Mouse (Mus musculus) midbrain, embryonic 11.5 days (tissue): ENCODE measurements around the gene Pip4k2b. TPM values are rescaled to one million over a fixed set of nuclear protein-coding genes. Genes with fewer than 3 reads are reported as not detected.
A peak's percentile ranks its signal among the peaks of the same experiment; 100 is the strongest.
"Not testable (repeated sequence)": the region's sequence is repeated elsewhere in the genome, so short reads cannot be mapped to it uniquely, and the experiment has no call there.

ENCODE experiments used
- ATAC-seq: fragments of 200-750 bp; cut with Nextera tagmentation; 2 replicates; pipeline ENCODE4 v1.8.0; 2017; ENCODE audit warnings: moderate TSS enrichment, moderate library complexity; ENCODE audit not compliant: low FRiP score
- DNase-seq: peaks from one replicate; pipeline ENCODE4 v3.0.0; 2015; ENCODE audit warnings: low spot score; ENCODE audit errors: missing footprints
- H3K27ac ChIP-seq: fragments of 300-500 bp; sonication (generic); 2 replicates; pipeline ENCODE4 v1.5.1; 2014; ENCODE audit warnings: low read depth, low read length
- H3K27me3 ChIP-seq: fragments of 300-500 bp; sonication (generic); 2 replicates; pipeline ENCODE4 v1.6.1; 2014; ENCODE audit warnings: mild to moderate bottlenecking, low read length, moderate library complexity, mixed read lengths; ENCODE audit not compliant: control insufficient read depth, insufficient read depth
- H3K36me3 ChIP-seq: fragments of 300-500 bp; sonication (generic); 2 replicates; pipeline ENCODE4 v1.6.1; 2014; ENCODE audit warnings: mild to moderate bottlenecking, low read length, moderate library complexity, mixed read lengths; ENCODE audit not compliant: control insufficient read depth, insufficient read depth
- H3K4me1 ChIP-seq: fragments of 300-500 bp; sonication (generic); 2 replicates; pipeline ENCODE4 v1.6.1; 2014; ENCODE audit warnings: low read length; ENCODE audit not compliant: control insufficient read depth, insufficient read depth
- H3K4me2 ChIP-seq: fragments of 300-500 bp; sonication (generic); 2 replicates; pipeline ENCODE4 v1.6.1; 2014; ENCODE audit warnings: mild to moderate bottlenecking, moderate library complexity
- H3K4me3 ChIP-seq: fragments of 300-500 bp; sonication (generic); 2 replicates; pipeline ENCODE4 v1.5.1; 2014; ENCODE audit warnings: low read depth, low read length
- H3K9ac ChIP-seq: fragments of 300-500 bp; sonication (generic); 2 replicates; pipeline ENCODE4 v1.6.1; 2014; ENCODE audit warnings: low read length
- H3K9me3 ChIP-seq: fragments of 300-500 bp; sonication (generic); 2 replicates; pipeline ENCODE4 v1.6.1; 2016; ENCODE audit warnings: low read length; ENCODE audit not compliant: control insufficient read depth
- WGBS: fragments of 180-500 bp; shearing (Covaris S2); extraction: QIAGEN DNeasy Blood & Tissue Kit; methylation state at CpG from one replicate; pipeline ENCODE4 v1.1.7; 2014; 5-methylcytosine and 5-hydroxymethylcytosine counted together
- polyA plus RNA-seq: library from polyadenylated mRNA; unstranded; fragments of >200 nt; fragmentation: Nextera tagmentation; extraction: Ambion mirVana; gene quantifications from 2 replicates; pipeline ENCODE4 v1.2.1, GENCODE M21; 2014

The Pip4k2b gene
- polyA plus RNA-seq, 1 experiment from 2014 or later = 2.4 TPM

GRCm38 (mm10) chr11:97743423-97743822, 1.1 kb downstream of the Pip4k2b start:
- Histone ChIP-seq H3K36me3 (peaks cover 10% of the 10 kb centered on the region; the same call in 1 of the 2 replicates), H3K9ac (peak overlapping the region; percentile 82), H3K4me3 (peak overlapping the region; percentile 62), H3K27me3 (no peaks in the 10 kb centered on the region), H3K4me2 (peak overlapping the region; percentile 82), H3K9me3 (no peaks in the 10 kb centered on the region), H3K27ac (no peak overlapping the region), H3K4me1 (peaks cover 14% of the 10 kb centered on the region)
- ATAC-seq = no peak
- peak; percentile 67 for DNase-seq
- 50% methylated on average over 9 of the region's 9 CpGs for WGBS

GRCm38 (mm10) chr11:97742591-97742990, 1.9 kb downstream of the Pip4k2b start:
- Histone ChIP-seq H3K4me2 (no peak overlapping the region), H3K9me3 (no peaks in the 10 kb centered on the region), H3K4me3 (no peak overlapping the region), H3K4me1 (peaks cover 14% of the 10 kb centered on the region), H3K9ac (no peak overlapping the region), H3K27ac (no peak overlapping the region), H3K36me3 (peaks cover 5% of the 10 kb centered on the region; the same call in 1 of the 2 replicates), H3K27me3 (no peaks in the 10 kb centered on the region)
- DNase-seq (no peak), ATAC-seq (no peak)
- WGBS = 82% methylated on average over 9 of the region's 9 CpGs

- Histone ChIP-seq H3K9me3 (no peaks in the 10 kb centered on the region), H3K27me3 (no peaks in the 10 kb centered on the region), H3K36me3 (peaks cover 5% of the 10 kb centered on the region; the same call in 1 of the 2 replicates), H3K4me2 (no peak overlapping the region), H3K27ac (no peak overlapping the region), H3K4me1 (peaks cover 14% of the 10 kb centered on the region), H3K4me3 (no peak overlapping the region), H3K9ac (no peak overlapping the region)
- WGBS = 96% methylated on average over 5 of the region's 5 CpGs
- no peak for DNase-seq
- no peak for ATAC-seq
Measured at GRCm38 (mm10) chr11:97742157-97742556, 2.3 kb downstream of the Pip4k2b start.

GRCm38 (mm10) chr11:97740190-97740589, 4.3 kb downstream of the Pip4k2b start:
- WGBS = 50% methylated on average over 7 of the region's 7 CpGs
- Histone ChIP-seq H3K4me2 (no peak overlapping the region), H3K4me3 (no peak overlapping the region), H3K36me3 (no peaks in the 10 kb centered on the region), H3K27ac (no peak overlapping the region), H3K4me1 (peaks cover 14% of the 10 kb centered on the region), H3K27me3 (no peaks in the 10 kb centered on the region), H3K9ac (no peak overlapping the region), H3K9me3 (no peaks in the 10 kb centered on the region)
- DNase-seq (no peak), ATAC-seq (no peak)

- peaks cover 14% of the 10 kb centered on the region for H3K4me1 ChIP-seq
- 90% methylated on average over 3 of the region's 3 CpGs for WGBS
- no peaks in the 10 kb centered on the region for H3K9me3 ChIP-seq
- no peak overlapping the region for H3K27ac ChIP-seq
- no peak overlapping the region for H3K4me3 ChIP-seq
- ATAC-seq = no peak
- no peak for DNase-seq
- no peaks in the 10 kb centered on the region for H3K36me3 ChIP-seq
- H3K9ac ChIP-seq = no peak overlapping the region
- no peaks in the 10 kb centered on the region for H3K27me3 ChIP-seq
- H3K4me2 ChIP-seq = no peak overlapping the region
Measured at GRCm38 (mm10) chr11:97739155-97739554, 5.3 kb downstream of the Pip4k2b start.

GRCm38 (mm10) chr11:97738703-97739102, 5.8 kb downstream of the Pip4k2b start:
- H3K27me3 ChIP-seq = no peaks in the 10 kb centered on the region
- H3K36me3 ChIP-seq = no peaks in the 10 kb centered on the region
- H3K9me3 ChIP-seq = no peaks in the 10 kb centered on the region
- H3K4me3 ChIP-seq = no peak overlapping the region
- 66% methylated on average over 6 of the region's 6 CpGs for WGBS
- no peak overlapping the region for H3K4me2 ChIP-seq
- peaks cover 11% of the 10 kb centered on the region for H3K4me1 ChIP-seq
- no peak overlapping the region for H3K9ac ChIP-seq
- DNase-seq (no peak), ATAC-seq (no peak)
- no peak overlapping the region for H3K27ac ChIP-seq

- Histone ChIP-seq H3K4me2 (no peak overlapping the region), H3K27ac (no peak overlapping the region), H3K27me3 (no peaks in the 10 kb centered on the region), H3K9me3 (no peaks in the 10 kb centered on the region), H3K4me1 (peaks cover under 1% of the 10 kb centered on the region), H3K36me3 (no peaks in the 10 kb centered on the region), H3K4me3 (no peak overlapping the region), H3K9ac (no peak overlapping the region)
- DNase-seq (peak; percentile 71), ATAC-seq (no peak)
- 88% methylated on average over 4 of the region's 4 CpGs for WGBS
Measured at GRCm38 (mm10) chr11:97737600-97737999, 6.9 kb downstream of the Pip4k2b start.

GRCm38 (mm10) chr11:97736645-97737044, 7.9 kb downstream of the Pip4k2b start:
- Histone ChIP-seq H3K9me3 (no peaks in the 10 kb centered on the region), H3K4me1 (no peaks in the 10 kb centered on the region; the same call in none of the 2 replicates), H3K27me3 (no peaks in the 10 kb centered on the region), H3K4me3 (no peak overlapping the region), H3K36me3 (peaks cover 3% of the 10 kb centered on the region; the same call in 1 of the 2 replicates), H3K27ac (no peak overlapping the region), H3K9ac (no peak overlapping the region), H3K4me2 (no peak overlapping the region)
- no peak for ATAC-seq
- WGBS = 89% methylated on average over 5 of the region's 5 CpGs
- DNase-seq = no peak

- WGBS = 90% methylated on average over 5 of the region's 5 CpGs
- H3K27ac ChIP-seq, H3K4me1 ChIP-seq, H3K4me2 ChIP-seq, H3K4me3 ChIP-seq, H3K9ac ChIP-seq, H3K36me3 ChIP-seq, H3K27me3 ChIP-seq, H3K9me3 ChIP-seq, DNase-seq, ATAC-seq: not testable (repeated sequence)
Measured at GRCm38 (mm10) chr11:97734810-97735209, 9.7 kb downstream of the Pip4k2b start.
